Mouse (Mus musculus) limb, embryonic 14.5 days (tissue): ENCODE measurements around the gene Gsap. TPM values are rescaled to one million over a fixed set of nuclear protein-coding genes. Genes with fewer than 3 reads are reported as not detected.

Experiments
- ATAC-seq: fragments of 200-750 bp; cut with Nextera tagmentation; 2 replicates; pipeline ENCODE4 v1.8.0; 2017; ENCODE audit warnings: low read depth, moderate number of reproducible peaks, moderate TSS enrichment; ENCODE audit not compliant: low FRiP score
- DNase-seq: peaks from one replicate; pipeline ENCODE4 v3.0.0-alpha.2; 2015; ENCODE audit warnings: low spot score
- H3K27ac ChIP-seq: fragments of 300-500 bp; sonication (generic); replicated peaks from 2 replicates; pipeline ENCODE4 v1.5.1; 2014; ENCODE audit warnings: low read depth, mild to moderate bottlenecking, low read length, moderate library complexity, mixed read lengths
- H3K27me3 ChIP-seq: fragments of 300-500 bp; sonication (generic); 2 replicates; pipeline ENCODE4 v1.6.1; 2014; ENCODE audit warnings: low read length, mixed read lengths; ENCODE audit not compliant: control insufficient read depth, insufficient read depth
- H3K36me3 ChIP-seq: fragments of 300-500 bp; sonication (generic); 2 replicates; pipeline ENCODE4 v1.6.1; 2014; ENCODE audit warnings: mild to moderate bottlenecking, low read length, moderate library complexity, mixed read lengths; ENCODE audit not compliant: control insufficient read depth, insufficient read depth
- H3K4me1 ChIP-seq: fragments of 300-500 bp; sonication (generic); 2 replicates; pipeline ENCODE4 v1.6.1; 2014; ENCODE audit warnings: antibody characterized with exemption, low read length, mixed read lengths; ENCODE audit not compliant: control insufficient read depth, insufficient read depth
- H3K4me2 ChIP-seq: fragments of 300-500 bp; sonication (generic); replicated peaks from 2 replicates; pipeline ENCODE4 v1.6.1; 2014; ENCODE audit warnings: low read depth, mild to moderate bottlenecking, low read length, moderate library complexity; ENCODE audit not compliant: severe bottlenecking
- H3K4me3 ChIP-seq: fragments of 300-500 bp; sonication (generic); replicated peaks from 2 replicates; pipeline ENCODE4 v1.5.1; 2014; ENCODE audit warnings: low read length
- H3K9ac ChIP-seq: fragments of 300-500 bp; sonication (generic); 2 replicates; pipeline ENCODE4 v1.6.1; 2014; ENCODE audit warnings: mild to moderate bottlenecking, low read depth, low read length, moderate library complexity; ENCODE audit not compliant: severe bottlenecking
- H3K9me3 ChIP-seq: fragments of 300-500 bp; sonication (generic); 2 replicates; pipeline ENCODE4 v1.6.1; 2016; ENCODE audit warnings: low read length; ENCODE audit not compliant: control insufficient read depth
- POLR2A ChIP-seq: fragments of 200-500 bp; IDR thresholded peaks from 2 replicates; pipeline ENCODE4 v1.8.0; 2012; ENCODE audit warnings: inconsistent platforms, mild to moderate bottlenecking, moderate library complexity, borderline replicate concordance; ENCODE audit not compliant: insufficient read depth, insufficient read length; ENCODE audit errors: extremely low read depth
- WGBS: fragments of 180-500 bp; shearing (Covaris S2); extraction: QIAGEN DNeasy Blood & Tissue Kit; methylation state at CpG from one replicate; pipeline ENCODE4 v1.1.7; 2014; 5-methylcytosine and 5-hydroxymethylcytosine counted together
- polyA plus RNA-seq, 2 experiments: library from polyadenylated mRNA; depleted of rRNA in 1 of 2; stranded (reverse) in 1 of 2; unstranded in 1 of 2; fragments of >200 nt; fragmentation: Nextera tagmentation in 1 of 2; extraction: Ambion mirVana in 1 of 2; gene quantifications; 2 replicates each; pipeline versions ENCODE4 v1.2.1 to v1.2.3; 2012 to 2014

The Gsap gene
- polyA plus RNA-seq, 2 experiments = 2.8 to 2.9 TPM

DNA sequence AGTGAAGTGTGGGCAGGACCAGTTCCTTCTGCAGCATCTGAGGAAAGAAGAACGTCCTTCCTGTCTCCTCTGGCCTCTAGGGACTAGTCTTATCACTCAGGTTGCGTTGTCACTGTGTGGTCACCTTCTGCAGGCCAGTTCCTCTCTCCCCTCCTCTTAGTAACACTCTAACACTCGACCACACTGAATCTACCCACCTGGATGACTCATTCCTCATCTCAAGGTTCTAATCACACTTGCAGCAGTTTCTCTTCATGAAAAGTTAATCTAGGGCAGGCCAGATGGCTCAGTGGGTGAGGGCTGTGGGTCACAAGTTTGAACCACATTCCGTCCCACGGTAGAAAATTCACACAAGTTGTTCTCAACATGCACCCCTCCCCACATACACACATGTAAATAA lies 62.8 kb downstream of the Gsap start:
- DNase-seq (no peak), ATAC-seq (no peak)
- Histone ChIP-seq H3K9me3 (no peaks in the 10 kb centered on the region), H3K27me3 (no peaks in the 10 kb centered on the region), H3K4me2 (no peak overlapping the region), H3K4me1 (peaks cover 8% of the 10 kb centered on the region; the same call in 1 of the 2 replicates), H3K4me3 (no peak overlapping the region), H3K9ac (no peak overlapping the region), H3K36me3 (no peaks in the 10 kb centered on the region), H3K27ac (no peak overlapping the region)
- WGBS = 58% methylated on average over 5 of the region's 5 CpGs
- TF ChIP-seq POLR2A = no peak

DNA sequence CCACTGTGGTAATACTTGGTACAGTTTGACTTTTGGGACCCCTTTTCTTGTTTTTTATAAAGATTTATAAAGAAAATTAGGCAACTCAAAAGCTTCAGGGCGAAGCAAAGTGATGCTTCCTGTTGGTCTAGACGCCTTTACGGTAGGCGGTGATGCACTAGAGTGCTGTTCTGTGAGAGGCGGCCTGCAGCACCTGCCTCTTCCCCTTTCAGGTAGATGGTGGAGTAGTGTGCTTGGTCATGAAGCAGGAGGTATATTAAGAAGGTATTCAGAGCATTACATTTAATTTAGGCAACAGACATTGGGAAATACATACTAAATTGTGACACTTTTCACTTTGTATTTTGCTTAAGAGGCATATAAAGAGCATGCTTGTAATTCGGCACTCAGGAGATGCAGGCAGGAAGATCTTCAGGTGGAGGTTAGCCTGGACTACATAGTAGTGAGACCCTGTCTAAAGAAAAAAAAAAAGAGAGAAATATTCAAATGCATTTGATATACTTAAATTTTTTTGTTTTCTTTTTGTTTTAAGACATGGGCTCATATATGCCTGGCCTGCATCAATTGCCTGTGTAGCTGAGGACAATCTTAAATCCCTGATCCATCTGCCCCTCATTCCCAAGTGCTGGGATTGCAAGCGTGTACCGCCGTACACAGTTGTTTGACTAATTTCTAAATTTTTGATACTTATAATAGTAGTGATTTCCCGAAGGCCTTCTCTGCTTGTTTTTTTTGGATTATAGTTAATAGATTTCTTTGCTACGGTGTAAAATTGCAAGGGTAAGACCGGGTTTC lies 68.9 kb downstream of the Gsap start:
- no peaks in the 10 kb centered on the region for H3K36me3 ChIP-seq
- no peak overlapping the region for H3K4me2 ChIP-seq
- H3K4me3 ChIP-seq = no peak overlapping the region
- no peak for DNase-seq
- WGBS = 83% methylated on average over 12 of the region's 12 CpGs
- H3K9me3 ChIP-seq = no peaks in the 10 kb centered on the region
- H3K27ac ChIP-seq = no peak overlapping the region
- H3K4me1 ChIP-seq = no peaks in the 10 kb centered on the region
- H3K27me3 ChIP-seq = no peaks in the 10 kb centered on the region
- no peak for TF ChIP-seq POLR2A
- H3K9ac ChIP-seq = no peak overlapping the region
- no peak for ATAC-seq

DNA sequence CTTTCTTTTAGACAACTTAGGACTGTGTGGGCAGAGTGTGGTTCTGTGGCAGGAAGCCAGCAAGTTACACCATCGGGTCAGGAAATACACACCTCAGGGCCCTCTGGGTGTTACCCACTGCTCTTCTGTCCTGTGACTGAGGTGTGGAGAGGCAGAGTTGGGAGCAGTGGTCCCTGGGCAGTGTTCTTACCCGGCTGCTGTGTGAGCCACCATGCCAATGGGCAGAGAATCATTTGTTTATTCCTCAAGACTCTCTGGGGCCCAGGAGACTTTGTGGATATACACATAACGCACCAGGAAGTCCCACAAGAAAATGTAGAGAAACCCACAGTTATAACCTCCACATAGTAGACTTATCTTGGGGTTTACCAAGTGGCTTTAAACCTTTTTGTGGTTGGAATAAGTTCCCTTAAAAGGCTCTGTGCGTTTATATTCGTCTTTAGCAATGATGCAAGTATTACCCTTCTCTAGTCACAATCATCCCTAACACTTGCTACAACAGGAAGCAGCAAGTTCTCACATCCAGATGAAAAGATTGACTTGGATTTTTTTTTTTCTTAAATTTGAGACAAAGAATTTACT lies 69.6 kb downstream of the Gsap start:
- no peak overlapping the region for H3K27ac ChIP-seq
- 78% methylated on average over 5 of the region's 5 CpGs for WGBS

DNA sequence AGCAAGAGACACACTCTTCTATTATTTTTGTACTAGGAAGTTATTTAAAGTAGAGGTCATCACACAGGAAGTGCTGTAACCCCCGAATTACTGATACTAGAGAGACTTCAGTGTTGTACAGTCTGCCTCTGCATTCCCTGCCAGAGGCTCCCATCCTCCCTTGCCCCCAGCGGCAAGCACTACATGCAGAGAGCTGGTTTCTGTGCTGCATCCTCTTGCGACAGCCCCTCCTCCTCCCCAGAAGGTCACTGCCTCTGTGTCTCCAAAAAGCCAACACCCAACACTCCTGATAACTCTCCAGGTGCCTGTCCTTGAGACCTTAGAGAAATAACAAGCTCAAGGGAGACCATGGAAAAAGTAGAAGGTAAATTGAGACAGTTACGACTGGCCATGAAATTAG lies 71.1 kb downstream of the Gsap start:
- H3K27ac ChIP-seq = no peak overlapping the region
- peaks cover 12% of the 10 kb centered on the region for H3K4me1 ChIP-seq
- H3K27me3 ChIP-seq = no peaks in the 10 kb centered on the region
- no peak for ATAC-seq
- H3K9ac ChIP-seq = no peak overlapping the region
- no peak overlapping the region for H3K4me2 ChIP-seq
- H3K4me3 ChIP-seq = no peak overlapping the region
- DNase-seq = no peak
- H3K9me3 ChIP-seq = no peaks in the 10 kb centered on the region
- 51% methylated on average over 4 of the region's 4 CpGs for WGBS
- no peaks in the 10 kb centered on the region for H3K36me3 ChIP-seq
- no peak for TF ChIP-seq POLR2A

More for the DNA sequence above, 69.6 kb downstream of the Gsap start:
- Histone ChIP-seq H3K9me3 (no peaks in the 10 kb centered on the region), H3K36me3 (no peaks in the 10 kb centered on the region), H3K9ac (no peak overlapping the region), H3K4me1 (peaks cover 2% of the 10 kb centered on the region; the same call in 1 of the 2 replicates), H3K27me3 (no peaks in the 10 kb centered on the region), H3K4me3 (no peak overlapping the region), H3K4me2 (no peak overlapping the region)
- DNase-seq (no peak), ATAC-seq (no peak)
- no peak for TF ChIP-seq POLR2A

DNA sequence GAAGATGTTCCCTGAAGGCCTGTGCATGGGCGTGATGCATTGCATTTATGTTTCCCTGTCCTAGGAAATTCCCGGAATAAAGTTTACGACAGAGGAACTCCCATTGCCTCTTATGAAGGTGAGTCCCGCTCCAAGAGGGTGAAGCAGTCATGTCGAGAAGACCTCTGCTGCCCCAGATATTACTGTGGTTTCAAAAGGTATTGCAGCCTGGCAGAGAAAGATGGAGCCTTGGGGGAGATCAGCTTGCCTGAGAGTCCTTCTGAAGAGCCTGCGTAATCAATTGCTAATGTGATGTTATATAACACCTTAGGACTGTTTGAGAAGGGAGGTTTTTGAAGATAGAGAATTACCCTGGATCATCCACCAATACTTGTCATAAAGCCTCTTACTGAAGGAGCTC lies 71.8 kb downstream of the Gsap start:
- Histone ChIP-seq H3K27ac (no peak overlapping the region), H3K27me3 (no peaks in the 10 kb centered on the region), H3K4me2 (no peak overlapping the region), H3K4me3 (no peak overlapping the region), H3K36me3 (no peaks in the 10 kb centered on the region), H3K9me3 (no peaks in the 10 kb centered on the region), H3K9ac (no peak overlapping the region), H3K4me1 (peaks cover 12% of the 10 kb centered on the region)
- no peak for ATAC-seq
- no peak for TF ChIP-seq POLR2A
- no peak for DNase-seq
- 66% methylated on average over 6 of the region's 6 CpGs for WGBS
